Mouse (Mus musculus) myocyte (in vitro differentiated cells): ENCODE results near the gene Tas2r143. TPM values are rescaled to one million over a fixed set of nuclear protein-coding genes. Genes with fewer than 3 reads are reported as not detected.

ENCODE experiments used
- H3K27me3 ChIP-seq: one replicate; pipeline ENCODE4 v1.6.1; 2011; ENCODE audit not compliant: control insufficient read depth, insufficient read depth, insufficient read length
- H3K36me3 ChIP-seq: one replicate; pipeline ENCODE4 v1.6.1; 2011; ENCODE audit not compliant: control insufficient read depth, insufficient read depth
- H3K4me2 ChIP-seq: one replicate; pipeline ENCODE4 v1.6.1; 2011; ENCODE audit warnings: low read depth, control low read depth
- H3K4me3 ChIP-seq: one replicate; pipeline ENCODE4 v1.5.1; 2011; ENCODE audit warnings: mild to moderate bottlenecking, control low read depth, moderate library complexity
- H3K79me2 ChIP-seq: one replicate; pipeline ENCODE4 v1.6.1; 2011; ENCODE audit not compliant: control insufficient read depth, insufficient read depth
- H3ac ChIP-seq: one replicate; pipeline ENCODE4 v1.6.1; 2011; ENCODE audit not compliant: control insufficient read depth, insufficient read length
- CEBPB ChIP-seq: IDR thresholded peaks from 2 replicates; pipeline ENCODE4 v1.6.1; 2011; ENCODE audit warnings: mild to moderate bottlenecking, moderate library complexity; ENCODE audit not compliant: poor library complexity, insufficient read depth, severe bottlenecking
- E2F4 ChIP-seq: IDR thresholded peaks from one replicate; pipeline ENCODE4 v1.6.1; 2011; ENCODE audit warnings: mild to moderate bottlenecking, control low read depth, moderate library complexity; ENCODE audit not compliant: insufficient read depth
- MAX ChIP-seq: IDR thresholded peaks from one replicate; pipeline ENCODE4 v1.6.1; 2011; ENCODE audit warnings: low read depth, mild to moderate bottlenecking, control low read depth
- MYOD1 ChIP-seq, 3 experiments: IDR thresholded peaks; one replicate each; pipeline ENCODE4 v1.6.1; 2011; ENCODE audit warnings: control low read depth in 2 of 3, low read depth in 2 of 3, mild to moderate bottlenecking in 2 of 3, moderate library complexity in 1 of 3; ENCODE audit not compliant: insufficient read length in 2 of 3, control insufficient read depth in 1 of 3
- MYOG ChIP-seq, 3 experiments: IDR thresholded peaks; one replicate each; pipeline ENCODE4 v1.6.1; 2011; ENCODE audit warnings: control low read depth in 2 of 3, low read depth in 2 of 3, mild to moderate bottlenecking in 2 of 3; ENCODE audit not compliant: insufficient read length in 2 of 3, control insufficient read depth in 1 of 3, insufficient read depth in 1 of 3
- POLR2A ChIP-seq: IDR thresholded peaks from one replicate; pipeline ENCODE4 v1.6.1; 2011; ENCODE audit warnings: low read depth, mild to moderate bottlenecking, control low read depth, moderate library complexity; ENCODE audit not compliant: insufficient read length
- POLR2AphosphoS2 ChIP-seq: IDR thresholded peaks from one replicate; pipeline ENCODE4 v1.6.1; 2011; ENCODE audit warnings: low read depth, control low read depth; ENCODE audit not compliant: insufficient read length
- REST ChIP-seq: IDR thresholded peaks from one replicate; pipeline ENCODE4 v1.6.1; 2011; ENCODE audit warnings: mild to moderate bottlenecking, control low read depth, moderate library complexity; ENCODE audit not compliant: insufficient read depth, insufficient read length
- SRF ChIP-seq: IDR thresholded peaks from one replicate; pipeline ENCODE4 v1.6.1; 2011; ENCODE audit warnings: low read depth; ENCODE audit not compliant: control insufficient read depth, insufficient read length
- TCF12 ChIP-seq: IDR thresholded peaks from one replicate; pipeline ENCODE4 v1.6.1; 2011; ENCODE audit warnings: mild to moderate bottlenecking, control low read depth; ENCODE audit not compliant: poor library complexity, insufficient read depth, severe bottlenecking
- TCF3 ChIP-seq: IDR thresholded peaks from one replicate; pipeline ENCODE4 v1.6.1; 2011; ENCODE audit warnings: low read depth, control low read depth; ENCODE audit not compliant: insufficient read length
- USF1 ChIP-seq: IDR thresholded peaks from one replicate; pipeline ENCODE4 v1.6.1; 2011; ENCODE audit warnings: low read depth, mild to moderate bottlenecking, control low read depth, moderate library complexity
- polyA plus RNA-seq: library from polyadenylated mRNA; unstranded; fragments of >200 nt; fragmentation: generic; extraction: Trizol; gene quantifications from one replicate; pipeline ENCODE4 v1.2.1, GENCODE M21; 2012; ENCODE audit warnings: missing spikeins

The Tas2r143 gene
- polyA plus RNA-seq, 1 experiment = not detected

- Histone ChIP-seq H3ac (no peak overlapping the region), H3K4me2 (no peak overlapping the region), H3K4me3 (no peak overlapping the region), H3K36me3 (no peaks in the 10 kb centered on the region), H3K27me3 (no peaks in the 10 kb centered on the region), H3K79me2 (no peaks in the 10 kb centered on the region)
- TF ChIP-seq TCF3 (no peak), SRF (no peak), REST (no peak), TCF12 (no peak), MYOG (IDR thresholded peaks at IDR 0.05; ENCODE audit: control insufficient read depth in 1 of 3, insufficient read depth in 1 of 3, insufficient read length in 2 of 3, low read depth in 2 of 3) (no peak), CEBPB (no peak), POLR2A (no peak), POLR2AphosphoS2 (no peak), MAX (no peak), USF1 (no peak), E2F4 (no peak), MYOD1 (IDR thresholded peaks at IDR 0.05; ENCODE audit: control insufficient read depth in 1 of 3, insufficient read length in 2 of 3, low read depth in 2 of 3) (no peak)
Measured at GRCm38 (mm10) chr6:42444491-42444890, 44.5 kb downstream of the Tas2r143 start.

DNA sequence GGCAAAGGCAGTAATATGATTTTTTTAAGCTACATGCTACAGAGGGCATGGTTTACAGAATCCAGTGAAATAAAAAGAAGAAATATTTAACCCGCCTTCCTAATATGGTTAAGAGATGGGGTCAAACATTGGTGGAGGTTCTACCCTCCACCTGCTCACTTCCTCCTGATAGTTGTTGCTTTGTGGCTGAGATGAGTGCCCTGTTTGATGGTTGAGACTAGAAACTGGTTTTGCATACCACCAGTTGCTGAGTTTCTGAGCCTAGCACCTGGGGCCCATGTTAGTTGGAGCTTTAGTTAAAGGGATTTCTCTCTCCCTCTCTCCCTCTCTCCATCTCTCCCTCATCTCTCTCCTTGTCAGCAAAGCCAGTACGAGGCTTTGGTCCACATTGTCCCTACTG lies 47.3 kb downstream of the Tas2r143 start:
- no peaks in the 10 kb centered on the region for H3K79me2 ChIP-seq
- H3K36me3 ChIP-seq = no peaks in the 10 kb centered on the region
- no peak for TF ChIP-seq MYOG (IDR thresholded peaks at IDR 0.05; ENCODE audit: control insufficient read depth in 1 of 3, insufficient read depth in 1 of 3, insufficient read length in 2 of 3, low read depth in 2 of 3)
- no peak for TF ChIP-seq CEBPB
- no peak for TF ChIP-seq TCF3
- TF ChIP-seq E2F4 = no peak
- no peak for TF ChIP-seq TCF12
- no peak for TF ChIP-seq REST
- TF ChIP-seq USF1 = no peak
- no peak for TF ChIP-seq MYOD1 (IDR thresholded peaks at IDR 0.05; ENCODE audit: control insufficient read depth in 1 of 3, insufficient read length in 2 of 3, low read depth in 2 of 3)
- no peak for TF ChIP-seq MAX
- TF ChIP-seq POLR2AphosphoS2 = no peak
- TF ChIP-seq POLR2A = no peak
- no peak for TF ChIP-seq SRF
- H3K4me2 ChIP-seq = no peak overlapping the region
- no peak overlapping the region for H3K4me3 ChIP-seq
- no peak overlapping the region for H3ac ChIP-seq
- no peaks in the 10 kb centered on the region for H3K27me3 ChIP-seq

Other genes with a start within 250 kb of the Tas2r143 start
- not detected for gene Tas2r144, start 184.9 kb upstream of the Tas2r143 start, polyA plus RNA-seq
- 0.53 TPM for gene Gstk1, start 154.3 kb upstream of the Tas2r143 start, polyA plus RNA-seq
- not detected for gene Tmem139, start 138.3 kb upstream of the Tas2r143 start, polyA plus RNA-seq
- gene Casp2, start 135.3 kb upstream of the Tas2r143 start, polyA plus RNA-seq = 6.7 TPM
- gene Clcn1, start 113.6 kb upstream of the Tas2r143 start, polyA plus RNA-seq = 0.90 TPM
- 4.2 TPM for gene Fam131b, start 75.6 kb upstream of the Tas2r143 start, polyA plus RNA-seq
- gene Zyx, start 50.6 kb upstream of the Tas2r143 start, polyA plus RNA-seq = 467 TPM
- gene Epha1, start 27.0 kb upstream of the Tas2r143 start, polyA plus RNA-seq = 6.3 TPM
- not detected for gene Tas2r135, start 5.2 kb downstream of the Tas2r143 start, polyA plus RNA-seq
- not detected for gene Tas2r126, start 34.3 kb downstream of the Tas2r143 start, polyA plus RNA-seq
- gene Olfr458, start 65.0 kb downstream of the Tas2r143 start, polyA plus RNA-seq = not detected
- 0.01 TPM for gene Olfr457, start 76.1 kb downstream of the Tas2r143 start, polyA plus RNA-seq
- 0.05 TPM for gene Olfr456, start 87.0 kb downstream of the Tas2r143 start, polyA plus RNA-seq
- gene Olfr455, start 147.3 kb downstream of the Tas2r143 start, polyA plus RNA-seq = not detected
- gene Tcaf3, start 197.5 kb downstream of the Tas2r143 start, polyA plus RNA-seq = not detected
- 4.3 TPM for gene Tcaf2, start 245.0 kb downstream of the Tas2r143 start, polyA plus RNA-seq